Mouse (Mus musculus) embryonic stem cell, embryonic (primary cell): ENCODE results near the gene Btbd17.

Experiments
- CTCF ChIA-PET, 4 experiments: fragments of 300-600 bp in 2 of 4; fragments of 350-600 bp in 2 of 4; sonication (Branson Sonifier 250); formaldehyde crosslinking; loops; one replicate each; lab custom pipeline; 2022; ENCODE audit warnings: inconsistent platforms in 2 of 4; lab: Charles Lee
- POLR2A ChIA-PET, 4 experiments: fragments of 300-600 bp in 2 of 4; fragments of 350-600 bp in 2 of 4; sonication (Branson Sonifier 250); formaldehyde crosslinking; loops; one replicate each; lab custom pipeline; 2022; ENCODE audit warnings: antibody characterized with exemption in 4 of 4, inconsistent platforms in 1 of 4; lab: Charles Lee

The Btbd17 gene

DNA sequence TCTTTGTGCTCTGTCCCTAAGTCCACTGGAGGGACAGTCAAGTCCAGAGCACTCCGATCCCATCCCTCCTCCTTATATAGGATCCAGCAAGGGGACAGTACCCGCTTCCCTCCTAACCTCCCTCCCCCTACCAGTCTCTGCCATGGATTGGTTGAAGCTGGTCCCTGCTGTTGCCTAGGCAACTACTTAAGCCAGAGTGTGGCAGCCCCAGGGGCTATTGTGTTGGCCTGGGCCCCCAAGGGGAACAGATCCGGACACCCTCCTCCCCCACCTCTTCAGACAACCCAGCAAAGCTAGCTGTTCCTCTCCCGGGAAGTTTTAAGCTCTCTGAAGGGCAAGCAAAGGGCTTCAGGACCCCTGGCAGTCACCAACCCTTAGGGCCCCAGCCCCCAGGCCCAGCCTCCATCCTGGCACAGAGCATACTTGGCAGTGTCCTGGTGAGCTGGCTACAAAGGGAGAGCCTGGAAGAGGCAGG is at the start of gene Btbd17:
Gene Btbd17 (minus strand): TSS at position 98 of the 475 bp plus-strand sequence.
- ChIA-PET POLR2A (interaction anchor here in 3 of 4 experiments (0.6 to 1.5 kb wide), 9 partner anchors 12 to 1044 kb away, joined by 3 to 8 read pairs (median 3); partner anchors contain the start of gene Cdc42ep4 (in 1 of the 3)), CTCF (interaction anchor here (0.5 to 2.2 kb wide), 19 partner anchors 10 to 1139 kb away, joined by 3 to 15 read pairs (median 3); no protein-coding TSS in a partner anchor)

- POLR2A ChIA-PET: interaction anchor here in 3 of 4 experiments (0.5 to 5.6 kb wide), 25 partner anchors 9 to 568 kb away, joined by 3 to 42 read pairs (median 4); partner anchors contain the start of genes Rpl38 (in 2 of the 3) and Ttyh2 (in 1 of the 3)
- CTCF ChIA-PET: interaction anchor here (0.6 to 3.2 kb wide), 10 partner anchors 8 to 438 kb away, joined by 3 to 7 read pairs (median 4); no protein-coding TSS in a partner anchor
Observed at GRCm38 (mm10) chr11:114844464-114845220, 48.9 kb upstream of the Btbd17 start.

DNA sequence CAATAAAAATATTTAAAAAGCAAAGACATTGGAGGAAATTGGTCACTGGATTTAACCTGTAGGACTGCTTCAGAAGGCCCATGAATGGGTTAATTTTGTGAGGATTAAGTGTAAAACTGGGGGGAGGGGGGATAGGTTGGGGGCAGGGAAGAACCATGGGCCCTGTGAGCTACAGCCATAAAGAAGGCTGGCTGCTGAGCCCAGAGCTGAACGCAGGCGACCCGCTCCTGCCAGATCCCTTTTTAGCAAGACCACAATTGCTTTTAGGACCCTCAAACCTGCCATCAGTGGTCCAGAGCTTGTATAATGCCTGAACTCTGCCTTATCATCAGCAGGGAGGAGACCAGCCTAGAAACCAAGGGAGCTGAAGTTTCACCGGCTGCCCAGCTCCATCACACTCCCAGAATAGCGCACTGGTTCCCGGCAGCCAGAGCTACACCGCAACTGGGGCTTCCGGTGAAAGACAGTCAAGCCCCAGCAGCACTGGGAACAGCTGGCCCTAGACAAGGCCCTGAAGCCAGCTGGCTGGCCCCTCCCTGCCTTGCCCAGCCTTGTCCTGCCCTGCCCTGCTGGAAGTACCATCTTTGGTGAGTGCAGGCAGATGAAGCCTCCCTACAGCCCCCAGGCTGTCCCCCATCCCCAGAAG is 48.2 kb upstream of the Btbd17 start:
- ChIA-PET POLR2A (interaction anchor here in 3 of 4 experiments (0.6 to 5.6 kb wide), 20 partner anchors 10 to 569 kb away, joined by 3 to 42 read pairs (median 5); partner anchors contain the start of genes Rpl38 (in 2 of the 3) and Ttyh2 (in 1 of the 3)), CTCF (interaction anchor here (0.6 to 3.2 kb wide), 11 partner anchors 8 to 108 kb away, joined by 3 to 9 read pairs (median 4); no protein-coding TSS in a partner anchor)

DNA sequence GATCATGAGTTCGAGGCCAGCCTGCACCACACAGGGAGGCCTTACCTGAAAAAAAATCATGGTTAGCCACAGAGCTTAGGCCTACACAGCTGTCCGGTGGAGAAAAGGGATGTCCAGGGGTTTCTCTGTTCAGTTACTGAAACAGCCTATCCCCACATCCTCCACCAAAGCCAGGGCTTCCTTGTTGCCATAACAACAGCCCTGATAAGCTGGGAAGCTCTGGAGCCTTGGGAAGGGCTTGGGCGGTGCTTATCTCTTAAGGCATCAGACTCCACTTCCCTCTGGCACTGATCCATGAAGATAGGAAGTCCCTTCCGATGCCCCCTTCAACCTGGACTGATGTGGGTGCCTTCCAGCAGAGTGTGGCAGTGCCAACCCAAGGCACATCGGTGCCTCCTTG is 37.4 kb upstream of the Btbd17 start:
- CTCF ChIA-PET: interaction anchor here in 1 of 4 experiments (1.7 kb wide), 1 partner anchor 12 kb away, joined by 4 read pairs; no protein-coding TSS in a partner anchor
- POLR2A ChIA-PET: interaction anchor here in 3 of 4 experiments (0.9 to 1.6 kb wide), 4 partner anchors 11 to 14 kb away, joined by 3 to 4 read pairs (median 4); no protein-coding TSS in a partner anchor

GRCm38 (mm10) chr11:114830433-114830773 is 34.7 kb upstream of the Btbd17 start:
- ChIA-PET POLR2A (interaction anchor here in 3 of 4 experiments (0.5 to 5.7 kb wide), 39 partner anchors 8 to 674 kb away, joined by 3 to 56 read pairs (median 4); partner anchors contain the start of genes Dnaic2 (in 1 of the 3), Gprc5c (in 1 of the 3), Rpl38 (in 1 of the 3) and Slc9a3r1 (in 1 of the 3)), CTCF (interaction anchor here in 3 of 4 experiments (0.8 to 1.6 kb wide), 9 partner anchors 10 to 85 kb away, joined by 3 to 7 read pairs (median 3); no protein-coding TSS in a partner anchor)

- ChIA-PET POLR2A (interaction anchor here in 3 of 4 experiments (0.5 to 5.7 kb wide), 51 partner anchors 8 to 675 kb away, joined by 3 to 56 read pairs (median 4); partner anchors contain the start of genes Dnaic2 (in 1 of the 3), Gprc5c (in 1 of the 3), Rpl38 (in 1 of the 3) and Slc9a3r1 (in 1 of the 3)), CTCF (interaction anchor here in 3 of 4 experiments (0.6 to 1.6 kb wide), 12 partner anchors 9 to 85 kb away, joined by 3 to 7 read pairs (median 3); no protein-coding TSS in a partner anchor)
Observed at GRCm38 (mm10) chr11:114829499-114830432, 34.0 kb upstream of the Btbd17 start.

GRCm38 (mm10) chr11:114826686-114827085 is 30.9 kb upstream of the Btbd17 start:
- CTCF ChIA-PET: interaction anchor here in 1 of 4 experiments (0.6 kb wide), 1 partner anchor 104 kb away, joined by 5 read pairs; no protein-coding TSS in a partner anchor

DNA sequence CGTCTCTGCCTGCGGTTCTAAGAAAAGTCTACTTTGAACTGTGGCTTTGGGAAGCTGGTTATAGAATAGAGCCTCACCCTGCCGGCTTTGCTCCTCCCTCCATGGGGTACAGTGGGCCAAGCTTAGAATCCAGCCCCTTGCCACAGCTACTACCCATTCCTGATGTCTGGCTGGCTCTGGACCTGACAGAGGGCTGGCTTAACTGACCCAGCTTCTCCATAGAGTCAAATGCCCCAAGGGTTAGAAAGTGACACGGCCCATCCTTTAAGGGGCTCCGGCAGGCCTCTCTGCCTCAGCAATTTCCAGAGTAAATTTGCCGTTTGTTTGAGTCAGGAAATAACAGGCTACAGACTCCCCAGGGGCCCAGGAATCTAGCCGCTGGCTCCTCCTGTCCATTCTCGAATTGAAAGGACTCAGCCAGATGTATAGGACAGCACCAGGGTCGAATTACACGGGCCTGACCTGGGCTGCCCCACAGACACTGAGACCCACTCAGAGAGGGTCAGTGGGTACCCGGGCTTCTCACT is 27.5 kb upstream of the Btbd17 start:
- POLR2A ChIA-PET: interaction anchor here in 2 of 4 experiments (0.6 to 2.2 kb wide), 8 partner anchors 11 to 162 kb away, joined by 3 to 7 read pairs (median 6); no protein-coding TSS in a partner anchor
- CTCF ChIA-PET: no interaction called here

More at GRCm38 (mm10) chr11:114826686-114827085, 30.9 kb upstream of the Btbd17 start:
- POLR2A ChIA-PET: interaction anchor here in 2 of 4 experiments (0.6 to 5.7 kb wide), 4 partner anchors 7 to 73 kb away, joined by 3 to 56 read pairs (median 4); no protein-coding TSS in a partner anchor

DNA sequence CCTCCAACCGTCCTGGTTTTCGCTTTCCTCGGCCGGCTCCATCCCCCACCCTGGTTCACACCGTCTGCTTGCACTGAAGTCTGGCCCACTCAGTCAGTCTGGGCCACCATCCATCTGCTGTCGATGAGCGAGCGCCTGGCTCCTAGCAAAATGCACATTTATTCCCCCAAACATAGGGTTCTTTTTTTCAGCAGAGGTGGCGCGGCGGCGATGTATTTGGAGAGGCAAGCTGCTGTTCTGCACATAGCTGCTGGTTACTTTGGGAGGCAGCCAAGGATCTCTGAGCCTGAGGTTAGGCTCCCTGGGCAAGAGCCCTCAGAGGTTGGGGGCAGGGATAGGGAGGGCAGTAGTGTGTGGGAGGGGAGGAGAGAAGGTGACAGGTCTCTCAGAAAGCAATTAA is 27.0 kb upstream of the Btbd17 start:
- POLR2A ChIA-PET: interaction anchor here in 2 of 4 experiments (0.9 to 2.2 kb wide), 7 partner anchors 10 to 138 kb away, joined by 3 to 7 read pairs (median 5); no protein-coding TSS in a partner anchor
- CTCF ChIA-PET: interaction anchor here in 1 of 4 experiments (0.6 kb wide), 1 partner anchor 307 kb away, joined by 4 read pairs; no protein-coding TSS in a partner anchor

GRCm38 (mm10) chr11:114821325-114821724 is 25.6 kb upstream of the Btbd17 start:
- POLR2A ChIA-PET: interaction anchor here in 3 of 4 experiments (0.7 to 4.7 kb wide), 6 partner anchors 8 to 137 kb away, joined by 3 to 56 read pairs (median 10); no protein-coding TSS in a partner anchor
- CTCF ChIA-PET: interaction anchor here in 2 of 4 experiments (0.6 to 1.3 kb wide), 2 partner anchors 26 to 479 kb away, joined by 3 read pairs; no protein-coding TSS in a partner anchor

DNA sequence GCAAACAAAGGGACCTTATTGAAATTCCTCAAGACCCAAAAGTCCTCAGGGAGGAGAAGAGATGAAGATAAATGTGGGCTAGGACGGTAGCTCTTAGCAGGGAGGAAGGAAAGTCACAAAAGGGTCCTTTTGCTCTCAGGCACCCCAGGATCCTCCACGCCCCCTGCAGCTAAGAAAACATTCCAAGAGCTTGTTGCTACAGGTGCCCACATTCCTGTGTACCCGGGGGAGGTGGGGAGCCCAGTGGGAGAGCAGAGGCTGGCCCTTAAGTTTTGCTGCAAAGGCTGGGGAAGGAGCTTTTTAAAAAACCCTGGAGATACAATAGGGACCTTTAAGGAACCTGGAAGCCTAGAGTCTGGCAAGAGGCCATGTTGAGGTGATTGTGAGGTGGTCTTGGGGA is 24.7 kb upstream of the Btbd17 start:
- CTCF ChIA-PET: interaction anchor here in 3 of 4 experiments (0.7 to 1.3 kb wide), 5 partner anchors 9 to 92 kb away, joined by 3 to 4 read pairs (median 3); no protein-coding TSS in a partner anchor
- POLR2A ChIA-PET: interaction anchor here in 3 of 4 experiments (0.8 to 4.7 kb wide), 26 partner anchors 8 to 409 kb away, joined by 3 to 56 read pairs (median 4); partner anchors contain the start of gene Gprc5c (in 1 of the 3)

GRCm38 (mm10) chr11:114819110-114819509 is 23.4 kb upstream of the Btbd17 start:
- CTCF ChIA-PET: interaction anchor here (0.6 to 1.4 kb wide), 9 partner anchors 9 to 355 kb away, joined by 3 to 7 read pairs (median 4); no protein-coding TSS in a partner anchor
- POLR2A ChIA-PET: interaction anchor here in 3 of 4 experiments (0.5 to 4.7 kb wide), 26 partner anchors 10 to 410 kb away, joined by 3 to 56 read pairs (median 4); partner anchors contain the start of genes Gprc5c (in 1 of the 3) and Kif19a (in 1 of the 3)

DNA sequence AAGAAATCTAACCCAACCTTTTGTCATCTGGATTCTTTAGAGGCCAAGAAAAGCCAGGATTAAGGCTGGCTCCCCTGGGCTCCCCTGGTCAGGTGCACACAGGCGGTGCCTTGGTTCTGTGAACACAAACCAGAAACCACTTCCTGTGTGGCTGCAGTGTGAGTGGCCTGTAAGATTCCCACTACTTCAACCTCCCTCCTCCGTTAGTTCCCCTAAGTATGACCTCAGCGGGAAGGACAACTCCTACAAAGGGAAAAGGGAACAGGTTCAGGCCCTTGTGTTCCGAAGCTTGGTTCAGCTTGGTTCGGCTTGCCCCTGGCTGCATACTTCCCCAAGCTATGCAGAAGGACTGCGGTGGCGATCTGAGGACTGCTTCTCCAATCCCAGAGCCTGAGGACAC is 22.4 kb upstream of the Btbd17 start:
- POLR2A ChIA-PET: interaction anchor here in 3 of 4 experiments (0.5 to 4.7 kb wide), 9 partner anchors 11 to 1397 kb away, joined by 3 to 56 read pairs (median 4); no protein-coding TSS in a partner anchor
- CTCF ChIA-PET: interaction anchor here in 2 of 4 experiments (0.8 to 1.2 kb wide), 2 partner anchors 18 to 73 kb away, joined by 4 to 5 read pairs; no protein-coding TSS in a partner anchor

DNA sequence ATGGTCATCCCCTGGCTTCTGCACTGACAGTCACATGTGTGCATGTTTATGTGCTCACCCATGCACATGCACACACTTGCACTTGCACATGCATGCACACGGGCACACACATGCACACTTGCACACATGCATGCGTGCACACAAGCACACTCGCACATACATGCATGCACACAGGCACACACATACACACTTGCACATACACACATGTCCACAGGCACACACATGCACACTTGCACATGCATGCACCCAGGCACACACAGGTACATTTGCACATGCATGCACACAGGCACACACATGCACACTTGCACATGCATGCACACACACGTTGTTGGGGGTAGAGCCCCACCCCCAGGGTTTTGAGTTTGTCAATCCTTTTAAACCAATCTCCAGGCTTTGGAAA is 21.2 kb upstream of the Btbd17 start:
- ChIA-PET CTCF (interaction anchor here in 3 of 4 experiments (0.5 to 1.1 kb wide), 3 partner anchors 9 to 337 kb away, joined by 3 to 11 read pairs (median 4); no protein-coding TSS in a partner anchor), POLR2A (interaction anchor here in 1 of 4 experiments (4.7 kb wide), 1 partner anchor 29 kb away, joined by 35 read pairs; no protein-coding TSS in a partner anchor)
